Mouse (Mus musculus): Measurements from ENCODE around the gene Defb15. TPM values are rescaled to one million over a fixed set of nuclear protein-coding genes. Genes with fewer than 3 reads are reported as not detected.
"Not testable (repeated sequence)": the region's sequence is repeated elsewhere in the genome, so short reads cannot be mapped to it uniquely, and the experiment has no call there.

Gene Defb15
- total RNA-seq (2021) (not detected), polyA plus RNA-seq (2012; rRNA removed) (not detected in 2 replicates)
- long read RNA-seq, result 0 reads

DNA sequence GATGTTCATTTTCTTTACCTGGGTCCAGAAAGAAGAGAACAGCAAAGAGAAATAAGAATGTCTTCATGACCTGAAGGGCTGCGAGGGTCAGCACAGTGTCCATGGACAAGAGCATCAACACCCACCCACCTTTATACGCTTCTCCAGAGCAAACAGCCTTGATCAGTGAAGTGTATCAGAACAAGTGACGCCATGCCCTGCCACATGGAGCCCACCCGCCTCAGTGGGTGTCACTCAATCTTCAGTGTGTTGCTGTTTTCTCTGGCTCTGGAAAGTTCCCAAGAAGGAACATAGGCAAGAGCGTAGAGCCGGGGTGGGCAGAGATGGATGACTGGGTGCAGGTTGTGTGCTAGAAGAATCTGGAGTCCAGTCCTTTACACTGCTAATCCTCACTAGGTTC is at the start of gene Defb15:
Defb15 (minus strand) TSS at position 101 of the 400 bp plus-strand sequence.
- no peak for DNase-seq

DNA sequence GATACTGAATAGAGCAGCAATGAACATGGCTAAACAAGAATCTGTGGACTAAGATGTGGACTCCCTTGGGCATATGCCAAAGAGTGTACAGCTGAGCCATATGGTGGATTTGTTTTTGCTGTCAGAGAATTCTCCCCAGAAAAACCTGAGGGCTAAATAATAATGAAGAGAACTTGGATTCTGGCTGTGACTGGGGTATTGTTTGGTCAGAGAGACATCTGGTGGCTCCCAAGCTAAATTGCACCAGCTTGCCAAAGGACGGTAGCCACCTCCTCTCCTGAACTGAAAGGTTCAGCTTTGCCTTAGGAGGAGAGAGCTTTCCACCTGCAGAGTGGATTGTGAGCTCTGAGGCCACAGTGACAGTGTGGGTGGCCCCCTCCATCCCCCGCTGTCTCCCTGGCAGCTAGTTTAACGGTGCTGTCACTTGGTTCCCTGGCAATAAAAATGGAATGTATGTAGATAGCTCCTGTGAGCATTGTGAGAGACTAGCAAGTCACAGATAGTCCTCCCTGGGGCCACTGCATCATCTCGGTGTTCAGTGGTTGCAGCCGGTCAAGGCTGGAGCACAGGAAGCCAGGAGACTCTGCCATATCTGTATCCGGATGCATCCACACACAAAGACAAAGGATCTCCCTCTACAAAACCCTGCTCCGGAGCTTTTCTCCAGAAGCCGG is 49.3 kb upstream of the Defb15 start:
- DNase-seq, result no peak

DNA sequence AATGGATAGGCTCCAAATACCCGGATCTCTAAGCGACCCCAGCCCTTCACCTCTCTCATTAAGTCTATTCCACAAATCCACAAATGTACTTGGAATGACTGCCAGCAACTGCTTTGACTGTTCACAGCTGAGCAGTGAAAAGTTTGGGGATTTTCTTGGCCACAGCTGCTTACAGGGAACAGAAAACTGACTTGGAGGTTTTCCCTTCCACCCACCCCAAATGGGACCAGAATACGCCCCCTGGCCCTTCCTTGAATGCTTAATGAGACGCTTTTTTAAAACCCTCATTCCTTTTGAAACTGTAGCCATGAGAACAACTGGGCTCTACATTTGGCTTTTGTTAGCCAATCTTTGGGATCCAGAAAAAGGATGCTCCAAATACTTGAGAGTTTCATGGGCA is 45.7 kb upstream of the Defb15 start:
- no peak for DNase-seq

DNA sequence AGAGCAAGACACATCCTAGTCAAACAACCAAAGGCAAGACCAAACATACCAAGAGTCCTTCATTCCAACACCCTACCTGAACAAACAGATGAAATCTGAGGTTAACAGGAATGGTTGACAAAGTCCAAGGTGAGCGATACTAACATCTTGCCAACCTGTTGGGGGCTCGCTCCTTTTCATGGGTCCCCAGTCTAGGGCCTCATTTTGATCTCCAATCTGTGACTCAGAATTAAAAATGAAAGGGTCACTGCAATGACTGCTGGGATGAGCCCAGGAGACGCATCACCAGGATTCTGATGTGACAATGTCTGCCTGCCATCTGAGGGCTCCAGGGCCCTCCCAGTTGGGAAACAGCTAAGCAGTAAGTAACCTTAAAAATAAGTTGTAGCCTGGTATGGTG is 37.0 kb upstream of the Defb15 start, which contains the start of gene Ccdc70:
Ccdc70 (plus strand) TSS at position 301 of the 400 bp plus-strand sequence.
- DNase-seq, result no peak

GRCm38 (mm10) chr8:21966646-21967045 is 34.1 kb upstream of the Defb15 start:
- no peak for DNase-seq

DNA sequence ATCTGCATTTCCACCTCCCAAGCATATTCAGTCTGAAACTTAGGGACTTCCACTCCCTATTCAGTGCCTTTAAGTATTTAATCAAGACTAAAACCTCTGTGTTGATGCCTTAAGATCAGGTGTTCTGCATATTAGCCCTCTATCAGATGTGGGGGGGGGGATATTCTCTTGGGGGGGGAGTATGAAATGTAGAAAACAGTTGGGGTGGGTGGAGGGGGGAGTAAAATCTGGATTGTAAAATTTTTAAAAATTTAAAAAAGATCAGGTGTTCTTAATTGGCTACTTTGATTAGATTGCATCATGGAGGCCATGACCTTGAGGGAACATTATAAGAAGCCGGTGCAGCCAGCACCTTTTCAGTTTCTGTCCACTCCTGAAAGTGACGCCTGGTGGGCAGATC is 25.9 kb upstream of the Defb15 start, which contains the start of gene Fam90a1a:
Fam90a1a (plus strand) TSS at position 301 of the 400 bp plus-strand sequence.
- no peak for DNase-seq

GRCm38 (mm10) chr8:21956336-21956735 is 23.8 kb upstream of the Defb15 start:
- DNase-seq, result no peak

- DNase-seq, result peak; percentile 38
Observed at GRCm38 (mm10) chr8:21955321-21955720, 22.8 kb upstream of the Defb15 start.

GRCm38 (mm10) chr8:21947311-21948017 is 15.0 kb upstream of the Defb15 start:
- no peak for DNase-seq

- DNase-seq, result no peak
Observed at GRCm38 (mm10) chr8:21946462-21946861, 14.0 kb upstream of the Defb15 start, which contains the start of gene Defb13. Gene Defb13, plus strand, starts transcription at chr8:21946762.

DNA sequence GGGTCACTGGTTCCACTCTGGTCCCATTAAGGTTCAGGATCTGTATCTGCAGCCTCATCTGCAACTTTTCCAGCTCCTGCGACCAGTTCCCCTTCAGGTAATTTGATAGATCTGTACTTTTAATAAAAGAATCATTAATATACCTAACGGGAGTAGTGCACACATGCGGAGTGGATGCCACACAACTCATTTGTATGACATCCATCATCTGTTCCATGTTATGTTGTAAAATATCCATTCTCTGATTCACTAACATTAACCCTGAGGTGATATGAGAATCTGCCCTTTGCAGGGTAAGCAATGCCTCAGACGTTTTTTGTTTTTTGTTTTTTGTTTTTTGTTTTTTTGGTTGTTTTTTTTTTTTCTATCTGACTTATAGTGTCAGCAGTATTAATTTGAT is 5.5 kb upstream of the Defb15 start, which contains the start of gene Defb35:
Defb35 (plus strand) TSS at position 301 of the 400 bp plus-strand sequence.
- not testable (repeated sequence) for DNase-seq

GRCm38 (mm10) chr8:21930754-21931153 is 1.8 kb downstream of the Defb15 start:
- DNase-seq, result not testable (repeated sequence)

GRCm38 (mm10) chr8:21915625-21916024 is 16.9 kb downstream of the Defb15 start:
- no peak for DNase-seq

DNA sequence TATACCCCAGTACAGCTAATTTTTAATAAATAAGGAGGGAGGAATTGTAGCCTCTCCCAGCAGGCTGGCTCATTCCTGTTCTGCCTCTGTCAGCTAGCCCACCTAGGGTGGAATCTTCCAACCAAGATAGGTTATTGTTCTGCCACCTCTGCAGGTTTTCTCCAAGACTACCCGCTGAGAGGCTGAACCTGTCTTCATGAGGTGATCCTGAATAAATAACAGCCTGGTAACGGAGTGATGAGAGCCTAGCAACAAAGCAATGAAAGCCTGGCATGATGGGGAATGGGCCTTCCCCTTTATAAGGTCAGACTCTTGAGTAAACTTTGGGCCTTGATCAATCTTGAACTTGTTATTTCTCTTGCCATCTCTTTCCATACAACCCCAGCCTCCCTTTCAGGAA is 20.0 kb downstream of the Defb15 start:
- DNase-seq, result no peak

DNA sequence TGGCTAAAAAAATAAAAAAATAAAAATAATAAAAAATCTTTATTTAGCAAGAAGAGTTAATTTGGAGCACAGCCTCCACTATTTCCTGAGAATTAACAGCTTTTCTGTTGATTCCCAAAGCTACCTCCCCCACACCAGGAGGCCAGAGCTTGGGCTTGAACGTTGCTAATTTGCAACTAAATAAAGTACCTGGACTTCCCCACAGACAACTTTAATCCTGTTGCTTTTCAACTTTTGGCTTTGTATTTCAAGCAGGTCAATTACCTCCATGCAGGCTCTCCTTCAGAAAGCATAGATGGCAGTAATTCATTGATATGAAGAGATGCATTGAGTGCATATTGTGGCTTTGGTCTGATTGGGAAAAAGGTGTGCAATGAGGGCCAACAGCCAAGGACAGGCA is 20.6 kb downstream of the Defb15 start:
- no peak for DNase-seq

DNA sequence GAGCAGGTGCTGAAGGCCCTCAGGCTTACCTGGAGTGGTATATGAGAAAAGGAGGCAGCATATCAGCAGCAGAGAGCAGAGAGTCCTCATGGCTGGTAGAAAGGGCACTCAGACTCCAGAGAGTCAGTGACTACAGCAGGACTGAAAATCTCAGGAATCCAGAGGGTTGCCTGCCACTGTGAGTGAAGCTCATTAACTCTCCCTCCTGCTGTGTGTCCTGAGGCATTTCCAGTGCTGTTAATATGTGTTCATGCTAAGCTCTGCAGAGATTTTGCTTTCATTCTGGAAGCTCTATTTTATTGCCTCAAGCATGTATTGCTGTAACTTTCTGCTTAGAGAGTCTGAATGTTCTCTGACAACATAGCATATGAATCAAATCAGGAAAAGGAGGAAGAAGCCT is 26.2 kb downstream of the Defb15 start, which contains the start of gene Defb11:
Defb11 (minus strand) TSS at position 123 of the 400 bp plus-strand sequence.
- not testable (repeated sequence) for DNase-seq

DNA sequence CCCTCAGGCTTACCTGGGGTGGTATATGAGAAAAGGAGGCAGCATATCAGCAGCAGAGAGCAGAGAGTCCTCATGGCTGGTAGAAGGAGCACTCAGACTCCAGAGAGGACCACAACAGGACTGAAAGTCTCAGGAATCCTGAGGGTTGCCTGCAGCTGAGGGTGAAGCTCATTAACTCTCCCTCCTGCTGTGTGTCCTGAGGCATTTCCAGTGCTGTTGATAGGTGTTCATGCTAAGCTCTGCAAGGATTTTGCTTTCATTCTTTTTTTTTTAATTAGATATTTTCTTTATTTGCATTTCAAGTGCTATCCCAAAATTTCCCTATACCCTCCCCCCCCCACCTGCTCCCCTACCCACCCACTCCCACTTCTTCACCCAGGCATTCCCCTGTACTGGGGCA is 47.2 kb downstream of the Defb15 start, which contains the start of gene Defb9:
Defb9 (minus strand) TSS at position 101 of the 400 bp plus-strand sequence.
- DNase-seq, result not testable (repeated sequence)

Other genes with a start within 250 kb of the Defb15 start
- not detected for gene AY761184, start 229.1 kb downstream of the Defb15 start, total RNA-seq (2021)
- gene AY761184, start 229.1 kb downstream of the Defb15 start, polyA plus RNA-seq (2012; rRNA removed), result not detected in 2 replicates
- gene Defa24, start 198.2 kb downstream of the Defb15 start, total RNA-seq (2021), result not detected
- not detected in 2 replicates for gene Defa24, start 198.2 kb downstream of the Defb15 start, polyA plus RNA-seq (2012; rRNA removed)
- gene Defb50, start 109.2 kb downstream of the Defb15 start, total RNA-seq (2021), result not detected
- not detected in 2 replicates for gene Defb50, start 109.2 kb downstream of the Defb15 start, polyA plus RNA-seq (2012; rRNA removed)
- gene Defb2, start 92.8 kb downstream of the Defb15 start, total RNA-seq (2021), result not detected
- not detected in 2 replicates for gene Defb2, start 92.8 kb downstream of the Defb15 start, polyA plus RNA-seq (2012; rRNA removed)
- gene Defb10, start 73.8 kb downstream of the Defb15 start, total RNA-seq (2021), result not detected
- not detected in 2 replicates for gene Defb10, start 73.8 kb downstream of the Defb15 start, polyA plus RNA-seq (2012; rRNA removed)
- not detected for gene Defb9, start 47.3 kb downstream of the Defb15 start, total RNA-seq (2021)
- not detected in 2 replicates for gene Defb9, start 47.3 kb downstream of the Defb15 start, polyA plus RNA-seq (2012; rRNA removed)
- gene Defb11, start 26.3 kb downstream of the Defb15 start, total RNA-seq (2021), result not detected
- gene Defb11, start 26.3 kb downstream of the Defb15 start, polyA plus RNA-seq (2012; rRNA removed), result not detected in 2 replicates
- not detected for gene Defb35, start 5.6 kb upstream of the Defb15 start, total RNA-seq (2021)
- not detected in 2 replicates for gene Defb35, start 5.6 kb upstream of the Defb15 start, polyA plus RNA-seq (2012; rRNA removed)
- gene Defb13, start 14.1 kb upstream of the Defb15 start, total RNA-seq (2021), result not detected
- not detected in 2 replicates for gene Defb13, start 14.1 kb upstream of the Defb15 start, polyA plus RNA-seq (2012; rRNA removed)
- not detected for gene Fam90a1a, start 26.0 kb upstream of the Defb15 start, total RNA-seq (2021)
- gene Fam90a1a, start 26.0 kb upstream of the Defb15 start, polyA plus RNA-seq (2012; rRNA removed), result not detected in 2 replicates
- not detected for gene Ccdc70, start 37.1 kb upstream of the Defb15 start, total RNA-seq (2021)
- gene Ccdc70, start 37.1 kb upstream of the Defb15 start, polyA plus RNA-seq (2012; rRNA removed), result not detected in 2 replicates
- gene Atp7b, start 127.6 kb upstream of the Defb15 start, total RNA-seq (2021), result 1 to 10 TPM in 1 of 2 experiments, under 1 TPM in 1; 0.81 to 1.2 TPM
- 0.08 and 0.09 TPM in 2 replicates for gene Atp7b, start 127.6 kb upstream of the Defb15 start, polyA plus RNA-seq (2012; rRNA removed)
- 10 to 100 TPM; 36.3 to 36.7 TPM for gene Alg11, start 128.0 kb upstream of the Defb15 start, total RNA-seq (2021)
- 0.95 and 1.3 TPM in 2 replicates for gene Alg11, start 128.0 kb upstream of the Defb15 start, polyA plus RNA-seq (2012; rRNA removed)
- 10 to 100 TPM in 1 of 2 experiments, 1 to 10 TPM in 1; 3.1 to 11.1 TPM for gene Nek5, start 192.3 kb upstream of the Defb15 start, total RNA-seq (2021)
- gene Nek5, start 192.3 kb upstream of the Defb15 start, polyA plus RNA-seq (2012; rRNA removed), result 0.95 and 1.7 TPM in 2 replicates
- 1 to 10 TPM; 5.3 to 5.6 TPM for gene Nek3, start 233.7 kb upstream of the Defb15 start, total RNA-seq (2021)
- 0.65 and 0.66 TPM in 2 replicates for gene Nek3, start 233.7 kb upstream of the Defb15 start, polyA plus RNA-seq (2012; rRNA removed)